Mouse (Mus musculus): ENCODE results near the gene Adgrl4.

The Adgrl4 gene

DNA sequence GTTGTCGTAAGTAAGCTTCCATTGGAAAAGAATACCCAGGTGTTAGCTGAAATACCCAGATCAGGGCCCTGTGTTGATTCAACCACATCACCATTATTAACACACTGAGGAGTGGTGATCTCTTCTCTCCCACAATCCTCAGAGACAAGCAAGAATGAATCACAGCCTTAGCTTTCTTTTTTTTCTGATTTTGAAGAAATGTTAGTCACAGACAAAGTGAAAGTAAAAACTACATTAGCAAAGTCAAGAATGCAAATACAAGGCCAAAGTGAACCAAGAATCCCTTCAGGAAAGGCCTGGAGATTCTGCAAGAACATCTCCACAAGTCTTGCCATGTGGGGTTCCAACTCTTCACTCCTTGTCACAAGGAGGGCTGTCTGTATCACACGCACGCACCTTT is 67.9 kb downstream of the Adgrl4 start:
- DNase-seq: no peak

DNA sequence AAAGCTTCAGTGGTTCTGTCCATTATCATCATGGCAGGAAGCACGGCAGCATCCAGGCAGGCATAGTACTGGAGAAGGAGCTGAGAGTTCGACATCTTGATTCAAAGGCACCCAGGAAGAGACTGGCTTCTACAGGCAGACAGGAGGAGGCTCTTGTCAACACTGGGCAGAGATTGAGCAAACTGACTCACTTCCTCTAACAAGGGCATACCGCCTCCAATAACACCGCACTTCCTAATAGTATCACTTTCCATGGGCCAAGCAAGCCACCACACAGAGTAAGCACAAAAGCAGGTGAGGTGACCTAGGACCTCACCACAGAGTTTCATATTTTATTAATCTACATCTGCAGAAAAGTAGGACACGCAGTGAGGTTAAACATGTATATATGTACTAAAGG is 73.5 kb downstream of the Adgrl4 start:
- no peak for DNase-seq

DNA sequence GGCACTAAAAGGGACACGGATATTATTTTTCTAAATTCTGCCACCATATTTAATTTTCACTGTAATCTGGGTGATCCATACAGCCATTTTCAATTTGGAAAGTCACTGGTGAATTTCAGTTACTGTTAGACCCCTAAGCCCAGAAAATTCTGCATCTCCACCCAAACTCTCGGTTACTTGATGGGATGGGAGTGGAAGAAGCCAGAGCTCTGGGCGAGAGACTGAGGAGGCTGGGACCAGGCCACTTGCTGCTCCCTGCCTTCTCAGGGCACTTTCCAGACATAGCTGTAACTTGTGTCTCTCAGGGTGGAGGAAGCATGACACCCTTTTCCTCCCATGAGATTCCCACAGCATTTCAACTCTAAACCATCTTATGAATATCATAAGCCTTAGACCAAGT is 109.5 kb downstream of the Adgrl4 start:
- DNase-seq: no peak

GRCm38 (mm10) chr3:151551002-151551401 is 113.3 kb downstream of the Adgrl4 start:
- DNase-seq: no peak

- DNase-seq: no peak
Observed at GRCm38 (mm10) chr3:151556635-151557034, 118.9 kb downstream of the Adgrl4 start.

- no peak for DNase-seq
Observed at GRCm38 (mm10) chr3:151557125-151557524, 119.4 kb downstream of the Adgrl4 start.

DNA sequence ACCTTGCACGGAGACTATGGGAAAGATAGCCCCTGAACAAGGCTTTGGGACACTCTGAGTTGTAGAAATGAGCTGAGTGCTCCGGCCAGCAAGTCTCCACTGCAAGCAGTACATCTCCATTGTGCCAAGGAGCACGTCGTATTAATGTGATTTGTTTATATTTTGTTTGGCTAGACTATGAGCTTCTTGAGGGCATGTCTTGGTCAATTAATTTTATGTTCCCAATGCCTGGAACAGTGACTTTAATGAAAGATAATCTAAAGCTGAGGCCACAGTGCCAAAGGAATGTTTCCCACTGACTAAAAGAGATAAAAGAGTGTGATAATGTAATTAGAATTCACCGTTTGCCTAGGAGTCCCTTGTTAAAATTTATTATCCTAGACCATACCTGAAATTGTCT is 119.9 kb downstream of the Adgrl4 start:
- DNase-seq: no peak

DNA sequence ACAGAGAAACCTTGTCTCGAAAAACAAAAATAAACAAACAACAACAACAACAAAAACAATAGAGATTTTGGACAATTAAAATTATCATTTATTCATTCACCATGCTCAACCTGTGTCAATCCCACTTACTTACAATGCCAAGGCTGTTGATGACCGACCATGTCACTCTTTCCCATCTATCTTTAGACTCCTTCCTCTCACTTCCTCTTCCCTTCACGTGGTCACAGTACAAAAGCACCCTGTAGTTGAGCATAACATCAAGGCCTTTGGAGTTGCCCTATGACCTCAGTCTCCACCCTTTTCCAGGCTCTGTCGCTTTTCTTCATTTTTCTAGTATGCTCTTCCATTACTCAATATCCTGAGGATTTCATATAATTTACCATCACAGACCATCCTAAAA is 120.7 kb downstream of the Adgrl4 start:
- no peak for DNase-seq

DNA sequence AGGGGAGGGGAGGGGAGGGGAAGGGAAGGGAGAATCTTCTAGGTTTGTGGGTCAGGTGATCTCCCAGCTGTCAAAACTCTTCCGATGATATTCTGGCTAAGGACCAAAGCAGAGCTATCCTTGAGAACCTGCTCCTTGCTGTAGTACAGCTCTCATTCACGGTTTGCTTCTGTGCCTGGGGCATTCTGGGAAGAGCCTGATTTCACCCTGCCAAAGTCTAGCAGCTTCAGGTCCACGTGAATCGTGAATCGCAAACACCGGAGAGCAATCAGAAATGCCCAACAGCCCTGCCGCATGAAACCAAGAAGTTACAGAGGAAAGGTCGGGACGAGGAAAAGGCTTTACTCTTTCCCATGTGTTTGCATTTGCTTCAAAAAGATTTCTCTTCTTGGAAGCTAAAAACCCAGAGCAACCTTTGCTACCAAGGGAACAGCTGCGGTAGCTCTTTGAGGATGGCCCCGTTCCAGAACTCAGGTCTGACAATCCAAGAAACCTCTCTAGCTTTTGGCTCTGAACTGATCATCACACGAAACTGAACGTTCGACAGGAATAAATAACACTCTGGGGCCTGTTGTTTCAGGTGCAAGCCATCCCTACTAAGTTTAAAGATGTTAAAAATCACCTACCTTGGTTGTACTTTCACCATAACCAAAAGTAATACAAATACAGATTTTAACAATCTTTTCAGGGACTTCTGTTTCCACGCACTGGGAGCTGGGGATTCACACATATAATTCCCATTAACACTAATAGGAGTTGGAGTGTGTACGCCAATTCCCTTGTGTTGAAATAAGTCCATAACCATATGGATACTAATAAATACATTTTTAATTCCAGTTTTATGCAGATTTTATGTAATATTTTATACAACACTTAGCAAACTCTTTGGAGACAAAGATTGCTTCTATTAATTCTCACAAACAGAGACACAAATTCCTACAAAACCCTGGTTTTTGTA is 128.3 kb downstream of the Adgrl4 start:
- DNase-seq: no peak

DNA sequence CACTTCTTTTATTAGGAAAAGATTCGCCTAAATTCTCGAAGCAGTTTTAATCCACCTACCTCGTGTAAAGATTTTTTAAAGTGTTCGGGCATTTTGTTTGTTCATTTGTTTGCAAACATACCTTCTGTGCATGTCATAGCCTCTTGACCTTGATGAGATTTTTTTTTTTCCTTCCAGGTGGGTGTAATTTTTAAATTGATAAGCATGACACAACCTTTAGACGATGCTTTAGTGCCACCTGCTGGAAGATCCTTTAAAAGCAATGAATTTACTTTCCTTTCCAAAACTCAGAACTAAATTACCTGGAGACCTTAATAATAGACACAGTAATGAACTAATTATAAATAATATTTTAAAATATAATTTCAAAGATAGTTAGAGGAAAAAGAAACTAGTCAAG is 128.9 kb downstream of the Adgrl4 start:
- DNase-seq: no peak

DNA sequence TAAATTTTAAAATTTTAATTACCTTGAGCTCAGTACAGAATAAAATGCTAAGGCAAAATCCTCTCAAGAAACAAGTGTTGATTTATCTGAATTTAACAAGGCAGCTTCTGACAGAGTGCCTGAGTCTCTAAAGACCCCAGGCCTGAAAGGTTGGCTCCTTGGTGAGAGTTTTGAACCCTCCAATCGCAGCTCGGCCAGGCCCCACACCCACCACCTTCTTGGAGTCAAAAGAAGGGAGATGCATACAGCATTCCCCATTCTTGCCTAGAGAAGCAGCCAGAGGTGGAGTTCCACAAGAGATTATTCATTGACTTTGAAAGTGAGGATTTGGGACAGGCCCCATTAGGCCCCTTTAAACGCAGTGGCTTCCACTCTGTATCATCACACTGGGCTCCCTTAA is 129.9 kb downstream of the Adgrl4 start:
- no peak for DNase-seq

DNA sequence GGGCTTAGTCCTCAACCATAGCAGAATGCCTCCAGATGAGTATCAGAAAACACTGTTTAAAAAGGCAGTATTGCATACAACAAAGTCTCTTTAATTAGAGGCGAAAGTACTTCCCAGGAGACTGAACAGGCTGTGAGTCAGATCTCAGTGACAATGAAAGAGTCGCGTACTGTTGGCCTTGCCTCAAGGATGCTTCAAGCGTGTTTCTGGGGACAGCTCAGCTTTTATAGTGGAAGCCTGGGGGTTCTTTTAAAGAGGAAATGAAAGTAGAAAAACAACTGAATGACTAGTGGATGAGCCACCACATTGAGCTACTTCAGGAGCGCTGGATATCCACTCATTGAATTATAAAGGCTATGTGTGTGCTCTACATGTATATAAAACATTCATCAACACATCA is 134.4 kb downstream of the Adgrl4 start:
- no peak for DNase-seq

GRCm38 (mm10) chr3:151575292-151575691 is 137.6 kb downstream of the Adgrl4 start:
- no peak for DNase-seq

GRCm38 (mm10) chr3:151576155-151576554 is 138.5 kb downstream of the Adgrl4 start:
- DNase-seq: no peak

- no peak for DNase-seq
Observed at GRCm38 (mm10) chr3:151591904-151592303, 154.2 kb downstream of the Adgrl4 start.

Measured in thymus, postnatal 4 days (tissue).